Comparison of ENCODE assay signal across 8 mouse cellular contexts in genomic region chr2:6128136-6128805, GRCm38 (mm10). TPM values are rescaled to one million over a fixed set of nuclear protein-coding genes. Genes with fewer than 3 reads are reported as not detected.
DNase-seq lines count a peak whose midpoint lies in the region; ATAC-seq and TF ChIP-seq lines count a peak whose summit lies in the region.

No protein-coding gene starts in this region.

- no peak overlapping the region for H3K9ac ChIP-seq in kidney, postnatal 0 days (ENCODE audit: low read depth, low read length)
- H3K9ac ChIP-seq in intestine, postnatal 0 days (ENCODE audit: low read depth, low read length): no peak overlapping the region; the same call in 1 of the 2 replicates
- no peak overlapping the region for H3K9ac ChIP-seq in forebrain, embryonic 14.5 days (ENCODE audit: low read length)

- peak overlapping the region; percentile 83 for H3K4me2 ChIP-seq in kidney, postnatal 0 days (ENCODE audit: low read length)
- peak overlapping the region; percentile 82 for H3K4me2 ChIP-seq in intestine, postnatal 0 days (replicated peaks; ENCODE audit: low read depth)
- H3K4me2 ChIP-seq in forebrain, embryonic 14.5 days (ENCODE audit: low read length): no peak overlapping the region

- WGBS in kidney, postnatal 0 days: 84% methylated on average over 11 of the region's 11 CpGs
- 85% methylated on average over 11 of the region's 11 CpGs for WGBS in kidney, adult 2 months
- WGBS in intestine, postnatal 0 days: 65% methylated on average over 11 of the region's 11 CpGs
- 90% methylated on average over 11 of the region's 11 CpGs for WGBS in forebrain, embryonic 14.5 days

- no peaks in the 10 kb centered on the region for H3K27me3 ChIP-seq in kidney, postnatal 0 days (ENCODE audit: insufficient read depth, low read length)
- H3K27me3 ChIP-seq in kidney, adult 2 months (replicated peaks; ENCODE audit: control insufficient read depth, insufficient read depth, low read length): no peaks in the 10 kb centered on the region
- no peaks in the 10 kb centered on the region for H3K27me3 ChIP-seq in intestine, postnatal 0 days (replicated peaks; ENCODE audit: control insufficient read depth, insufficient read depth, low read length)
- H3K27me3 ChIP-seq in forebrain, embryonic 14.5 days (replicated peaks; ENCODE audit: control insufficient read depth, insufficient read depth, low read length): peaks cover 16% of the 10 kb centered on the region

- DNase-seq in kidney, postnatal 0 days (ENCODE audit: low spot score): no peak
- DNase-seq in kidney, adult 2 months: no peak
- DNase-seq in layer of hippocampus, adult 9-11 months: no peak
- no peak for DNase-seq in urinary bladder, postnatal 4 days (ENCODE audit: low spot score in 2 of 2)
- no peak for DNase-seq in forebrain, embryonic 14.5 days (ENCODE audit: low spot score)

- H3K27ac ChIP-seq in kidney, postnatal 0 days: no peak overlapping the region
- H3K27ac ChIP-seq in kidney, adult 2 months (ENCODE audit: insufficient read depth, low read depth, low read length): no peak overlapping the region
- no peak overlapping the region for H3K27ac ChIP-seq in intestine, postnatal 0 days (ENCODE audit: low read depth, low read length)
- H3K27ac ChIP-seq in forebrain, embryonic 14.5 days (ENCODE audit: low read depth, low read length): no peak overlapping the region

- no peaks in the 10 kb centered on the region for H3K36me3 ChIP-seq in kidney, postnatal 0 days (ENCODE audit: insufficient read depth, low read length)
- H3K36me3 ChIP-seq in kidney, adult 2 months (ENCODE audit: control insufficient read depth, insufficient read depth, low read length): no peaks in the 10 kb centered on the region
- no peaks in the 10 kb centered on the region for H3K36me3 ChIP-seq in intestine, postnatal 0 days (ENCODE audit: control insufficient read depth, insufficient read depth)
- H3K36me3 ChIP-seq in forebrain, embryonic 14.5 days (ENCODE audit: control insufficient read depth, insufficient read depth, low read length): no peaks in the 10 kb centered on the region

- H3K4me3 ChIP-seq in kidney, postnatal 0 days (replicated peaks; ENCODE audit: low read depth, low read length): no peak overlapping the region
- no peak overlapping the region for H3K4me3 ChIP-seq in kidney, adult 2 months (ENCODE audit: insufficient read depth, low read depth, low read length)
- peak overlapping the region; percentile 74 for H3K4me3 ChIP-seq in intestine, postnatal 0 days (ENCODE audit: low read depth, low read length)
- no peak overlapping the region for H3K4me3 ChIP-seq in forebrain, embryonic 14.5 days (ENCODE audit: low read depth, low read length)

- TF ChIP-seq POLR2A in kidney, adult 2 months (IDR thresholded peaks at IDR 0.05; ENCODE audit: low read depth, low read length): no peak

- no peak for ATAC-seq in kidney, postnatal 0 days (replicated peaks; ENCODE audit: low FRiP score, low read depth)
- peak; percentile 30; the same call in 1 of the 2 replicates for ATAC-seq in erythroid progenitor cell, adult 5-6 weeks (replicated peaks; ENCODE audit: low FRiP score, poor library complexity, severe bottlenecking)
- ATAC-seq in intestine, postnatal 0 days: no peak
- ATAC-seq in megakaryocyte progenitor cell, adult 5-6 weeks (replicated peaks; ENCODE audit: poor library complexity): peak; percentile 58
- ATAC-seq in forebrain, embryonic 14.5 days: no peak

- no peak for TF ChIP-seq CTCF in kidney, postnatal 0 days (IDR thresholded peaks at IDR 0.05; ENCODE audit: low read depth)
- no peak for TF ChIP-seq CTCF in kidney, adult 2 months (conservative IDR thresholded peaks at IDR 0.05; ENCODE audit: insufficient read depth, insufficient read length, low read depth, low read length)
- TF ChIP-seq CTCF in intestine, postnatal 0 days (IDR thresholded peaks at IDR 0.05; ENCODE audit: low read depth): no peak

- H3K9me3 ChIP-seq in kidney, postnatal 0 days (replicated peaks; ENCODE audit: low read length): no peaks in the 10 kb centered on the region
- H3K9me3 ChIP-seq in intestine, postnatal 0 days (ENCODE audit: control insufficient read depth): no peaks in the 10 kb centered on the region
- no peaks in the 10 kb centered on the region for H3K9me3 ChIP-seq in forebrain, embryonic 14.5 days (replicated peaks; ENCODE audit: control insufficient read depth, low read length)

- no peaks in the 10 kb centered on the region for H3K4me1 ChIP-seq in kidney, postnatal 0 days (replicated peaks; ENCODE audit: insufficient read depth, low read length)
- H3K4me1 ChIP-seq in kidney, adult 2 months (ENCODE audit: control insufficient read depth, insufficient read depth, low read length): no peaks in the 10 kb centered on the region
- no peaks in the 10 kb centered on the region for H3K4me1 ChIP-seq in intestine, postnatal 0 days (replicated peaks; ENCODE audit: control insufficient read depth, insufficient read depth, low read length)
- no peaks in the 10 kb centered on the region for H3K4me1 ChIP-seq in forebrain, embryonic 14.5 days (ENCODE audit: control insufficient read depth, insufficient read depth, low read length)

RNA-seq across cellular contexts. Expression of gene Proser2, which starts 1.7 kb away (rescaled TPM):
- 16.7 and 17.0 TPM in 2 replicates for polyA plus RNA-seq in kidney, postnatal 0 days (2015; fragmentation: Nextera tagmentation; extraction: Ambion mirVana)
- polyA plus RNA-seq in kidney, adult 2 months (2012; rRNA removed): 7.8 and 7.9 TPM in 2 replicates
- 2.5 TPM in 1 of 2 replicates, not detected in the other for total RNA-seq in erythroid progenitor cell, adult 5-6 weeks (2015; ENCODE audit: low replicate concordance)
- total RNA-seq in erythroid progenitor cell, adult 5-6 weeks (2017; ENCODE audit: low replicate concordance): not detected in 2 replicates
- polyA plus RNA-seq in intestine, postnatal 0 days (2015; fragmentation: Nextera tagmentation; extraction: Ambion mirVana): 9.0 and 10.4 TPM in 2 replicates
- total RNA-seq in megakaryocyte progenitor cell, adult 5-6 weeks (2015): 0.15 TPM in 1 of 2 replicates, not detected in the other
- not detected in 2 replicates for total RNA-seq in megakaryocyte progenitor cell, adult 5-6 weeks (2017)
- 1.8 and 3.4 TPM in 2 replicates for polyA plus RNA-seq in forebrain, embryonic 14.5 days (2014; fragmentation: Nextera tagmentation; extraction: Ambion mirVana)

Comparison
In these comparisons a context has a peak if more than half of its experiments do, and no peak if none do; other contexts are left out.
1. ATAC-seq: peak in erythroid progenitor cell, adult 5-6 weeks (single experiment) and megakaryocyte progenitor cell, adult 5-6 weeks (single experiment); none in kidney, postnatal 0 days (single experiment), intestine, postnatal 0 days (single experiment) and forebrain, embryonic 14.5 days (single experiment).